Mouse (Mus musculus) frontal cortex, adult (tissue): ENCODE results near the gene Trir.

Source experiments
- ATAC-seq: cut with Nextera tagmentation; 2 replicates; pipeline ENCODE4 v1.9.2; 2017; ENCODE audit warnings: mild to moderate bottlenecking, moderate library complexity, mixed read lengths; ENCODE audit not compliant: low TSS enrichment

The Trir gene

GRCm38 (mm10) chr8:85036718-85037365 is 10.2 kb downstream of the Trir start, which contains the start of gene Tnpo2:
Tnpo2 (plus strand) TSS chr8:85036915.
- ATAC-seq = peak; percentile 64

DNA sequence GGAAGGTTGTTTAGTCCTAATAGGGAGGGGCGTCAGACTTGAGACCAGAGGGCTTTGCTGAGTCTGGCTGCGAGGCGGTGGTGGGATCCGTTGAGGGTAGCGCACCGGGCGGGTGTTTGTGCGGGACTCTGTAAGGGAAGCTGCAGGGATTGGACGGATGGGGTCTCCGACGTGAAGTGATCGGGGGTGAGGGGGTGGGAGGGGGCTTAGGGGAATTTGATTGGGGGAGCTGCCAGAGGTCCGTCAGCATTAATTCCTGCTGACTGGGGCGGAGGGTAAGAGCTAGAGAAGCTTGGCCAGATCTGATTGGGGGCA is 10.7 kb downstream of the Trir start:
- no peak for ATAC-seq

- peak; percentile 21; the same call in 1 of the 2 replicates for ATAC-seq
Measured at GRCm38 (mm10) chr8:85037681-85038531, 11.3 kb downstream of the Trir start.

DNA sequence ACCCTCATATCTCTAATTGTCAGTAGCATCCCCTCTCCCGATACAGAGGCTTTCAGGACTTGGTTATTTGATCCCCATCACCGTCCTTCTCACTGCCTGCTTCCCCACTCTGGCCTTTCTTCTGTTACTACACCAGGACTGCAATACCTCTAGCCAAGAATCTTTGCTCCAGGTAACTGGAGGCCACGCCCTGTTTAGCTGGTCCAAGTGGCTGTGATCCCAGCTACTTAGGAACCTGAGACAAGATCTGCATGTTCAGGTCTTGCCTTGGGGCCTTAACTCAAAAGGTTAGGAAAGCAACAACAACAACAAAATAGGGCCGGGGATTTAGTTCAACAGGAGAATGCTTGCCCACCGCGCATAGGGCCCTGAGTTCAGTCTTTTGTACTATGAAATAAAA is 17.0 kb downstream of the Trir start:
- no peak for ATAC-seq

DNA sequence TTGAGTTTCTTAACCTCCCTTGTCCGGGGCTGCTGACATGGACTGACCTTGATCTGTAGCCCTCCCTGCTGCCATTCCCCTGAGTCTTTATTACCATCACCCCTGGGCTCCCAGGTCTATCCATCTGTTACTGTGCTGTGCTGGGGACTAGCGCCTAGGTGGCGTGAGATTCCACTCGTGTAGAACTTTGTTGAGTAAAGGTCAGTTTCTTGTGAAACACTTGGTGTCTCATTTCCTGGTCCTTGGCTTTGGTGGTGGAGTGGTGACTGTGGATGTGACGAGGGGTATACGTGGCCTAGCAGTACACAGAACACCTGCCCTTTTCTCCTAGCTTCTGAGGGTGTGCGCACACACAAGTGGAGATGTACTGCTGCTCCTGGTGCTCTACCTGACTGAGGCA is 30.7 kb downstream of the Trir start:
- no peak for ATAC-seq

- ATAC-seq = peak; percentile 84
Measured at GRCm38 (mm10) chr8:85059879-85060616, 33.4 kb downstream of the Trir start, which contains the start of gene Fbxw9. Fbxw9 (plus strand) TSS chr8:85060055.

DNA sequence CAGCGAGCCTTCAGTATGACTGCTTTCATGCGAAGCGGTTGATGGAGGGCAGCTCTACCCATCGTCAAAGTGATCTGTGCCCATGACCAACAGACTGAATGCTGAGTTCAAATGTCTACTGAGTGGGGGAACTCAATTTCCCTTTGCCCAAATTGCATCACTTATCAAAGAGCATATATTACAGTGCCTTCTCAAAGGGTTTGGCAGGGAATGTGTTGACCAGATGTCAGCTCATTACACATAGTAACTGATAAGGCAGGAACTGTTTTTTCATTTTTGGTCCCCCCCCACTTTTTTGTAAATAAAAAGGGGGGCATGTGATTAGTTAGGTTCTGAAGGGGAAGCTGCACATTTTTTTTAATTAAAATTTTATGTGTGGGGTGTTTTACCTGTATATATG is 36.0 kb downstream of the Trir start:
- no peak for ATAC-seq

DNA sequence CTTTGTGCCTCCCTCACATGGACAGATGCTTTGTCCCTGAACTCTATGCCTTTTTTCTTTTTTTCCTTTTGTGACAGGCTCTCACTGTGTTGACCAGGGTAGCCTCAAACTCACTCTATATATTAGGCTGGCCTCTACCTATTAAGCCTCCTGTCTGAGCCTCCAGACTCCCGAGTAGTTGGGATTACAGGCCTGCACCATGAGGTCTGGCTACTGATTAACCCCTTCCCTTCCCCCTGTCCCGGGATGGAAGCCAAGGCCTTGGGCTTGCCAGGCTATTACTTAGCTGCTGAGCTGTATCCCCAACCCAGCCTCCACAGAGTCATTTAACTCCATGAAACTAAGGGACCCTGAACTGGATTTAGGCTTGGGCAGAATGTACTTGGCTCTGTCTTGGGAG is 38.6 kb downstream of the Trir start:
- ATAC-seq = no peak

- no peak for ATAC-seq
Measured at GRCm38 (mm10) chr8:85067155-85067554, 40.5 kb downstream of the Trir start.

GRCm38 (mm10) chr8:85067982-85068381 is 41.4 kb downstream of the Trir start, which contains the start of gene Gm5741:
Gm5741 (minus strand) TSS chr8:85067982.
- ATAC-seq = no peak

DNA sequence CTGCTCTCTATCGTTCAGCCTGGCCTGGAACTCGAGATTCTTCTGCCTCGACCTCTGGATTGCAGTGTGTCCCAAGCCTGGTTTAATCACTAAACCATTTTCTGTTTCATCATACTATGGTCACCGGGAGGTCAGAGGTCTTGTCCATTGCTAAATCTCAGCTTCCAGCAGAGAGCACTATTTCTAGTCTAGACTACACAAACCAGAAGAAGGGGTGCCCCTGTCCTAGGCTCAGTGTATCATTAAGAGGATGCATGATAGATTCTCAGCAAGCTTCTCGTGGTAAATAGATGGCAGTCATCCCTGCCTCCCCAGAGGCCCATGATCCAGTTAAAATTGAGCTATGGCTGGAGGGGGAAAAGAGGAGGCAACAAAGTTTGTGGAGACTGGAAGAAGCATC is 44.4 kb downstream of the Trir start:
- ATAC-seq = no peak

DNA sequence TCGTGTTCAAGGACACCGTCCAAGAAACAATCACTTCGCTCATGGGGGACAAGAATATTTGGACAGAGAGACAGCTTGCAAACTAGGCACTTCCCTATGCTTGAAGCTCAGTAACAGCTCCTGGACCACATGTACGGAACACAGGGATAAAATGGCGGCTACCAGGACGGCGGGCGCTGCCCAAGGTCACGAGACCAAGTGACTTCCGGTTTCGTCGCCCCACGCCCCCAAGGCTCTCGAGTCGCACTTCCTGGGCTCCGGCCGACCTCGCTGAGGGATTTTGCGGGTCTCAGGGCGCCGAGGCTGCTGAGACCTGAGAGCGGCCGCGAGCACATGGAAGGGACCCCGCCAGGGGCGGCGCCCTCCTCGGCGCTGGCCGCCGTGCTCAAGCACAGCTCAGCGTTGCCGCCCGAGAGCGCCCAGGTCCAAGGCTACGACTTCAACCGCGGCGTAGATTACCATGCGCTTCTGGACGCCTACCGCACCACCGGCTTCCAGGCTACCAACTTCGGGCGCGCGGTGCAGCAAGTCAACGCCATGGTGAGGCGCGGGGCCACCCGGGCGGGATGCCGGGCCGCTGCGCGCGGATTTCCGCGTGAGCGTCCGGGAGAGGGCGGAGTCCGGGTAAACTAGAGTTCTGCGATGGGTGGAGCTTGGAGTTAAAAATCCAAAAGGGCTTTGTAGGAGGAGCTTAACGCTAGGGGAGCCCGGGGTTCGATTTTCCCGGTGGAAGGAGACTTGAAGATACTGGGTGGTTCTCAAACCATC is 45.1 kb downstream of the Trir start, which contains the start of gene Dhps:
Gene Dhps, plus strand, starts transcription at position 244 of the 768 bp plus-strand sequence.
- ATAC-seq = peak; percentile 77

DNA sequence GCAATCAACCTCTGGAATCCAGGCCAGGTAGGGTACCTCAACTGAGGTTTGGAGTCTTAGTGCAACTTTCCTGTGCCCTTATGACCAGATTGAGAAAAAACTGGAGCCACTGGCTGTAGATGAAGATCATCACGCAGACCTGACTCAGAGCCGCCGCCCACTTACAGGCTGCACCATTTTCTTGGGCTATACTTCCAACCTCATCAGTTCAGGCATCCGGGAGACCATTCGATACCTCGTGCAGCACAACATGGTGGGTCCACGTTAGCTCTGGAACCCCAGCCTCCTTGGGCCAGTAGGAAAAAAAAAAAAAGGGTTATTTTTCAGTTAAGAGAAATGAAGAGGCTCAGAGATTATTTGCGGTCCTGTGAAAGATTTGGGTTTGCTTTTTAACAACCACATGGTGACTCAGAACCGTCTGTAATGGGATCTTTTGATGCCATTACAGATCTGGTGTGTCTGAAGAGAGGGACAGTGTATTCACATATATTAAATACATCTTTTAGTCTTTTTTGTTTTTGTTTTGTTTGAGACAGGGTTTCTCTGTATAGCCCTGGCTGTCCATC is 45.8 kb downstream of the Trir start:
- ATAC-seq = peak; percentile 10; the same call in 1 of the 2 replicates

DNA sequence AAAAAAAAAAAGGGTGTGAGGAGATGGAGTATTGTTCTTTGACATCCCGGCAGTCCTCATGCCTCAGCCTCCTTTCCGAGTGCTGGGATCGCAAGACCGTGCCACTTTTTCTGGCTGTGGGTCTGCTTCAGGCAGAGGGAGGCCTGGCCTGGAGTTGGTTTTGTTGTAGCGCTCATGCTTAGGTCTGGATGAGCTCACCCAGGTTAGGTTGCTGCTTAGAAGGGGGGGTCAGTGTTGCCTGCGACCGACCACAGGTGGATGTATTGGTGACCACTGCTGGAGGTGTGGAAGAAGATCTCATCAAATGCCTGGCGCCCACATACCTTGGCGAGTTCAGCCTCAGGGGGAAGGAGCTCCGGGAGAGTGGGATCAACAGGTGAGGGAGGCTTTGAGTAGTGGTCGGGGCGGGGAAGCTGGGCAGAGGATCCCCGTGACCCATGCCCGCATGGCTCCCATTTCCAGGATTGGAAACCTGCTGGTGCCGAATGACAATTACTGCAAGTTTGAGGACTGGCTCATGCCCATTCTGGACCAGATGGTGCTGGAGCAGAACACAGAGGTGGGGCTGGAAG is 46.5 kb downstream of the Trir start:
- ATAC-seq = no peak

GRCm38 (mm10) chr8:85074167-85074566 is 47.5 kb downstream of the Trir start:
- no peak for ATAC-seq

DNA sequence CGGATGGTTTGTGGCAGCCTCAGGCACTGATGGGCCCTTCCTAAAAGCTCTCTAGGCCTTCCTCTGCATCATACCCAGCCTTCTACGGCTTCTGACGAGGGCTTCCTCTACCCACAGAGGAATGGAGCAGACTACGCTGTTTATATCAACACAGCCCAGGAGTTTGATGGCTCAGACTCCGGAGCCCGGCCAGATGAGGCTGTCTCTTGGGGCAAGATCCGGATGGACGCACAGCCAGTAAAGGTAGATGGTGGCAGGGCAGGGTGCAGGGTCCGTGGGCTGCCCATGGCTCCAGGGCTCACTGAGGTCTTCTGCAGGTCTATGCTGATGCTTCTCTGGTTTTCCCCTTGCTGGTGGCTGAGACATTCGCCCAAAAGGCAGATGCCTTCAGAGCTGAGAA is 48.0 kb downstream of the Trir start:
- no peak for ATAC-seq

- ATAC-seq = no peak
Measured at GRCm38 (mm10) chr8:85076001-85076400, 49.4 kb downstream of the Trir start.

- ATAC-seq = peak; percentile 62
Measured at GRCm38 (mm10) chr8:85076993-85077392, 50.4 kb downstream of the Trir start.
